Mouse (Mus musculus) olfactory bulb, adult 2 months (tissue): ENCODE measurements around the gene Gstm5. TPM values are rescaled to one million over a fixed set of nuclear protein-coding genes. Genes with fewer than 3 reads are reported as not detected.

Experiments
- H3K27ac ChIP-seq: fragments of 200-500 bp; 2 replicates; pipeline ENCODE4 v1.5.1; 2012; ENCODE audit warnings: low read depth, low read length; ENCODE audit not compliant: insufficient read depth
- H3K4me1 ChIP-seq: fragments of 200-500 bp; 2 replicates; pipeline ENCODE4 v1.6.1; 2012; ENCODE audit warnings: low read length; ENCODE audit not compliant: control insufficient read depth, insufficient read depth
- H3K4me3 ChIP-seq: fragments of 200-500 bp; 2 replicates; pipeline ENCODE4 v1.5.1; 2012; ENCODE audit warnings: mild to moderate bottlenecking, low read depth, low read length, moderate library complexity; ENCODE audit not compliant: insufficient read depth
- CTCF ChIP-seq: fragments of 200-500 bp; IDR thresholded peaks from 2 replicates; pipeline ENCODE4 v1.5.1; 2012; ENCODE audit warnings: low read depth, mild to moderate bottlenecking, low read length, moderate library complexity; ENCODE audit not compliant: insufficient read depth
- POLR2A ChIP-seq: fragments of 200-500 bp; IDR thresholded peaks from 2 replicates; pipeline ENCODE4 v1.6.1; 2012; ENCODE audit warnings: mild to moderate bottlenecking, low read depth, low read length, moderate library complexity; ENCODE audit not compliant: insufficient read depth
- WGBS: fragments of 180-500 bp; shearing (Covaris S2); methylation state at CpG from one replicate; pipeline ENCODE4 v1.1.7; 2018; 5-methylcytosine and 5-hydroxymethylcytosine counted together
- polyA plus RNA-seq: library from polyadenylated mRNA; stranded (reverse); fragments of >200 nt; gene quantifications from 2 replicates; pipeline ENCODE4 v1.2.4, GENCODE M21; 2012; ENCODE audit warnings: low replicate concordance; ENCODE audit not compliant: missing spikeins, insufficient read depth, insufficient read length

Gstm5 gene
- polyA plus RNA-seq, 1 experiment = not detected

GRCm38 (mm10) chr3:107920348-107920747 lies 24.7 kb downstream of the Gstm5 start:
- TF ChIP-seq POLR2A (no peak), CTCF (no peak)
- H3K4me3 ChIP-seq = no peak overlapping the region
- H3K27ac ChIP-seq = no peak overlapping the region
- WGBS = 91% methylated on average over 5 of the region's 5 CpGs
- no peaks in the 10 kb centered on the region for H3K4me1 ChIP-seq

GRCm38 (mm10) chr3:107925335-107925734 lies 29.7 kb downstream of the Gstm5 start:
- 96% methylated on average over 3 of the region's 3 CpGs for WGBS
- H3K27ac ChIP-seq = no peak overlapping the region
- TF ChIP-seq CTCF (no peak), POLR2A (no peak)

GRCm38 (mm10) chr3:107927841-107928240 lies 32.2 kb downstream of the Gstm5 start:
- TF ChIP-seq POLR2A (no peak), CTCF (no peak)
- H3K27ac ChIP-seq = no peak overlapping the region
- H3K4me3 ChIP-seq = no peak overlapping the region
- WGBS = 23% methylated on average over 3 of the region's 3 CpGs
- peaks cover 36% of the 10 kb centered on the region for H3K4me1 ChIP-seq

More at GRCm38 (mm10) chr3:107925335-107925734, 29.7 kb downstream of the Gstm5 start:
- Histone ChIP-seq H3K4me1 (peaks cover 23% of the 10 kb centered on the region), H3K4me3 (no peak overlapping the region)

- TF ChIP-seq CTCF (no peak), POLR2A (no peak)
- 89% methylated on average over 11 of the region's 11 CpGs for WGBS
Observed at GRCm38 (mm10) chr3:107928691-107929090, 33.1 kb downstream of the Gstm5 start.

GRCm38 (mm10) chr3:107929243-107929642 lies 33.6 kb downstream of the Gstm5 start:
- 63% methylated on average over 4 of the region's 4 CpGs for WGBS
- Histone ChIP-seq H3K27ac (no peak overlapping the region), H3K4me1 (peaks cover 43% of the 10 kb centered on the region), H3K4me3 (no peak overlapping the region)
- TF ChIP-seq POLR2A = no peak
- TF ChIP-seq CTCF = no peak

More at GRCm38 (mm10) chr3:107928691-107929090, 33.1 kb downstream of the Gstm5 start:
- H3K4me1 ChIP-seq = peaks cover 43% of the 10 kb centered on the region
- no peak overlapping the region for H3K4me3 ChIP-seq
- no peak overlapping the region for H3K27ac ChIP-seq

- WGBS = 83% methylated on average over 4 of the region's 4 CpGs
- Histone ChIP-seq H3K4me3 (no peak overlapping the region), H3K4me1 (peaks cover 43% of the 10 kb centered on the region), H3K27ac (no peak overlapping the region)
- TF ChIP-seq POLR2A (no peak), CTCF (no peak)
Observed at GRCm38 (mm10) chr3:107929731-107930130, 34.1 kb downstream of the Gstm5 start.

GRCm38 (mm10) chr3:107931134-107931533 lies 35.5 kb downstream of the Gstm5 start:
- 46% methylated on average over 2 of the region's 2 CpGs for WGBS
- TF ChIP-seq CTCF (no peak), POLR2A (no peak)
- Histone ChIP-seq H3K4me1 (peaks cover 46% of the 10 kb centered on the region), H3K4me3 (peak overlapping the region; percentile 33), H3K27ac (peak overlapping the region; percentile 76)

GRCm38 (mm10) chr3:107931670-107932069 lies 36.0 kb downstream of the Gstm5 start, which contains the start of gene Gstm7:
Gene Gstm7 (minus strand): TSS chr3:107931817.
- H3K4me1 ChIP-seq = peaks cover 49% of the 10 kb centered on the region
- H3K27ac ChIP-seq = peak within 1 kb of the TSS; percentile 76
- peak within 1 kb of the TSS; percentile 33 for H3K4me3 ChIP-seq
- 9% methylated on average over 10 of the region's 10 CpGs for WGBS
- TF ChIP-seq POLR2A (no peak), CTCF (no peak)

- TF ChIP-seq CTCF (no peak), POLR2A (no peak)
- H3K4me3 ChIP-seq = no peak overlapping the region
- 65% methylated on average over 6 of the region's 6 CpGs for WGBS
- peak overlapping the region; percentile 53 for H3K27ac ChIP-seq
- H3K4me1 ChIP-seq = peaks cover 46% of the 10 kb centered on the region
Observed at GRCm38 (mm10) chr3:107932128-107932527, 36.5 kb downstream of the Gstm5 start.
